Mouse (Mus musculus): ENCODE data around the gene Hus1. TPM values are rescaled to one million over a fixed set of nuclear protein-coding genes. Genes with fewer than 3 reads are reported as not detected.

Gene Hus1
- 17.1 and 17.6 TPM in 2 replicates for polyA plus RNA-seq (2016; fragmentation: Nextera tagmentation; extraction: Ambion mirVana)

GRCm38 (mm10) chr11:9010853-9011339 is at the start of gene Hus1:
Gene Hus1 (minus strand): TSS chr11:9011191.
- peak within 1 kb of the TSS; percentile 96 for H3K27ac ChIP-seq
- under 1% methylated on average over 43 of the region's 43 CpGs for WGBS
- H3K9ac ChIP-seq (replicated peaks): peak within 1 kb of the TSS; percentile 88
- peaks cover 9% of the 10 kb centered on the region for H3K4me1 ChIP-seq (replicated peaks)
- peak within 1 kb of the TSS; percentile 72 for H3K4me3 ChIP-seq (replicated peaks)
- H3K4me2 ChIP-seq: peak within 1 kb of the TSS; percentile 69
- peaks cover 9% of the 10 kb centered on the region; the same call in 1 of the 2 replicates for H3K27me3 ChIP-seq
- no peaks in the 10 kb centered on the region for H3K9me3 ChIP-seq
- peaks cover 19% of the 10 kb centered on the region for H3K36me3 ChIP-seq
- ATAC-seq (ENCODE audit: insufficient number of reproducible peaks, insufficient read depth, low FRiP score, low TSS enrichment, low read depth): peak; percentile 94

- no peaks in the 10 kb centered on the region for H3K9me3 ChIP-seq
- H3K9ac ChIP-seq (replicated peaks): no peak overlapping the region
- no peaks in the 10 kb centered on the region for H3K4me1 ChIP-seq (replicated peaks)
- H3K4me2 ChIP-seq: no peak overlapping the region
- no peak for ATAC-seq (ENCODE audit: insufficient number of reproducible peaks, insufficient read depth, low FRiP score, low TSS enrichment, low read depth)
- H3K27me3 ChIP-seq: no peaks in the 10 kb centered on the region; the same call in none of the 2 replicates
- no peak overlapping the region for H3K4me3 ChIP-seq (replicated peaks)
- H3K36me3 ChIP-seq: no peaks in the 10 kb centered on the region
- no peak overlapping the region for H3K27ac ChIP-seq
- WGBS: 30% methylated on average over 5 of the region's 5 CpGs
Observed at GRCm38 (mm10) chr11:9060484-9060883, 49.5 kb upstream of the Hus1 start.

DNA sequence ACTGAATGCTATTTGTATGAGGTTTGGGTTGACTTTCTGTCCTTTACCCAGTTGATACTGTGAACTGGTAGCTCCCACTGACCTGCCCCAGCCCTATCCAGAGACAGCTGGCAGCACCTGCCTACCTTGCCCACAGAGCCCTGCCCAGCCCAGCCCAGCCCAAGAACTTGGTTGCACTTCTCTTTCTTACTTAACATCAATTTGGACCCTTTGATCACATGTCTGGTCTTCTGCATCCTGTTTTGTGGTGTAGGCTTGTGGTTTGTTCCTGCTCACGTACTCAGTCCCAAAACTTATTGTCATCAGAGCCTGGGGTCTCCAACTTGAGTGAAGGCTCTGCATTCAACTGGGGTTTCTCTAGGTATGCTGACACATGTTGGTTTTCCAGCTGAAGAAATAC is 49.0 kb upstream of the Hus1 start:
- no peak overlapping the region for H3K4me3 ChIP-seq (replicated peaks)
- ATAC-seq (ENCODE audit: insufficient number of reproducible peaks, insufficient read depth, low FRiP score, low TSS enrichment, low read depth): no peak
- no peaks in the 10 kb centered on the region for H3K9me3 ChIP-seq
- no peak overlapping the region for H3K27ac ChIP-seq
- H3K27me3 ChIP-seq: no peaks in the 10 kb centered on the region; the same call in none of the 2 replicates
- 69% methylated on average over 1 of the region's 1 CpGs for WGBS
- no peak overlapping the region for H3K4me2 ChIP-seq
- H3K9ac ChIP-seq (replicated peaks): no peak overlapping the region
- H3K36me3 ChIP-seq: no peaks in the 10 kb centered on the region
- H3K4me1 ChIP-seq (replicated peaks): no peaks in the 10 kb centered on the region

- 91% methylated on average over 4 of the region's 4 CpGs for WGBS
- H3K9me3 ChIP-seq: no peaks in the 10 kb centered on the region
- H3K27ac ChIP-seq: no peak overlapping the region
- no peaks in the 10 kb centered on the region; the same call in 1 of the 2 replicates for H3K27me3 ChIP-seq
- H3K9ac ChIP-seq (replicated peaks): no peak overlapping the region
- H3K4me1 ChIP-seq (replicated peaks): no peaks in the 10 kb centered on the region
- H3K36me3 ChIP-seq: no peaks in the 10 kb centered on the region
- H3K4me3 ChIP-seq (replicated peaks): no peak overlapping the region
- no peak for ATAC-seq (ENCODE audit: insufficient number of reproducible peaks, insufficient read depth, low FRiP score, low TSS enrichment, low read depth)
- no peak overlapping the region for H3K4me2 ChIP-seq
Observed at GRCm38 (mm10) chr11:9057711-9058110, 46.7 kb upstream of the Hus1 start.

DNA sequence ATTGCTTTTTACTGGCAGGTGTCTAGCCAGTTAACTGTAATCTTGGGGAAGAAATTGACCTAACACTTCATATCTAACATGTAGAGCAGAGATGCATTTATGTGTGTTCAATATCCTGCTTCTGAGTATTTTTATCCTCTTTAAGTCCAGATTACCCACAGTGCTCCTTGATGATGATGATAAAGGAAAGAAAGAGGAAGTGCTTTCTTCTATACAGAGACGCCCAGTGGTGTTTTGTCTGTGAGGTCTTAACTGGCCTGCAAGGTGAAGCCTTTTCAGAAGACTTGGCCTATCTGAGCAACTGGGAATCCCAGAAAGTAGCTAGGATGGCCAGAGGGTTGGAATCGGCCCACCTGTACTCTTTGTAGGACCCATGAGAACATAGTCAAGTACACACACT is 45.9 kb upstream of the Hus1 start:
- H3K27ac ChIP-seq: no peak overlapping the region
- peaks cover 3% of the 10 kb centered on the region; the same call in 1 of the 2 replicates for H3K27me3 ChIP-seq
- no peak overlapping the region for H3K4me3 ChIP-seq (replicated peaks)
- 83% methylated on average over 2 of the region's 2 CpGs for WGBS
- H3K9me3 ChIP-seq: no peaks in the 10 kb centered on the region
- no peaks in the 10 kb centered on the region for H3K4me1 ChIP-seq (replicated peaks)
- no peaks in the 10 kb centered on the region for H3K36me3 ChIP-seq
- ATAC-seq (ENCODE audit: insufficient number of reproducible peaks, insufficient read depth, low FRiP score, low TSS enrichment, low read depth): no peak
- H3K4me2 ChIP-seq: no peak overlapping the region
- no peak overlapping the region for H3K9ac ChIP-seq (replicated peaks)

DNA sequence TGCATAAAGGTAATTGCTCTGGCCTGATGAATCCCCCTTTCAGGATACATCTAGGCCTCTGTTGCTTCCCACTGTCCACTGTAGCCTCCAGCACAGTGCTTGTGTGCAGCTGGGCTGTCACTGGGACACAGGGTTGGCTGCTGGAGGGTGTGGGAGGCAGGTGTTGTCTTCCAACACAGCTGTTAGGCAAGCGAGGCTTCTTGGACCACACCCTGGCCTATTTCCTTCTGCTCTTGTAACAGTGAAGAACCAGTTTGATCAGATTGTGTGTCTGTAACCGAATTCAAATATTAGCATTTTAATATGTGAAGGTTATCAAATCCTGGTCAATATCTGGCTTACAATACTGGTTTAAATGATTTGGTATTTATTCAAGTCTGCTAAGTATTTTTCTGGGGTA is 40.9 kb upstream of the Hus1 start:
- H3K27ac ChIP-seq: no peak overlapping the region
- H3K4me2 ChIP-seq: no peak overlapping the region
- no peak for ATAC-seq (ENCODE audit: insufficient number of reproducible peaks, insufficient read depth, low FRiP score, low TSS enrichment, low read depth)
- H3K36me3 ChIP-seq: no peaks in the 10 kb centered on the region
- no peak overlapping the region for H3K4me3 ChIP-seq (replicated peaks)
- H3K9ac ChIP-seq (replicated peaks): no peak overlapping the region
- H3K9me3 ChIP-seq: no peaks in the 10 kb centered on the region
- peaks cover 38% of the 10 kb centered on the region for H3K27me3 ChIP-seq
- H3K4me1 ChIP-seq (replicated peaks): peaks cover 6% of the 10 kb centered on the region; the same call in 1 of the 2 replicates
- 69% methylated on average over 2 of the region's 2 CpGs for WGBS

DNA sequence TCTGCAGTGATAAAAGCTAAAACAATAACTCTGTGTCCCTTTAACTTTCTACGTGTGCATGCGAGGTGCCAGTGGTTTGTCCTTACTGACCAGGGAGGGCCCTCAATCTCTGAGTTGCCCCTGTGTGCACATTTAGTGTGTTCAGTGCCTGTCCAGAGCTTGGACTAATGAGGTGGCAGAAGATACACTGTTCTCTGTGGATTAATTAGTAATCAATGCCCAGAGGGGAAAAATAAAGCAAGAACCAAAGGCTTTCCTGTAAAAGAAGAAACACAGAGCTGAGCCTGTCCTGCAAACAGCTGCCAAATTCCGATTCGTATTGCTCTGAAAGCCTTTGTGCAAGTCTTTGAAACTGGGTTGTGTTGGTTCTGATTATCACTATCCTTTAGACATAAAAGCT is 39.2 kb upstream of the Hus1 start:
- no peak overlapping the region for H3K4me3 ChIP-seq (replicated peaks)
- H3K9me3 ChIP-seq: no peaks in the 10 kb centered on the region
- H3K36me3 ChIP-seq: no peaks in the 10 kb centered on the region
- no peak overlapping the region for H3K9ac ChIP-seq (replicated peaks)
- peaks cover 38% of the 10 kb centered on the region for H3K27me3 ChIP-seq
- no peak for ATAC-seq (ENCODE audit: insufficient number of reproducible peaks, insufficient read depth, low FRiP score, low TSS enrichment, low read depth)
- 77% methylated on average over 4 of the region's 4 CpGs for WGBS
- no peak overlapping the region for H3K27ac ChIP-seq
- no peak overlapping the region for H3K4me2 ChIP-seq
- H3K4me1 ChIP-seq (replicated peaks): peaks cover 6% of the 10 kb centered on the region; the same call in 1 of the 2 replicates

DNA sequence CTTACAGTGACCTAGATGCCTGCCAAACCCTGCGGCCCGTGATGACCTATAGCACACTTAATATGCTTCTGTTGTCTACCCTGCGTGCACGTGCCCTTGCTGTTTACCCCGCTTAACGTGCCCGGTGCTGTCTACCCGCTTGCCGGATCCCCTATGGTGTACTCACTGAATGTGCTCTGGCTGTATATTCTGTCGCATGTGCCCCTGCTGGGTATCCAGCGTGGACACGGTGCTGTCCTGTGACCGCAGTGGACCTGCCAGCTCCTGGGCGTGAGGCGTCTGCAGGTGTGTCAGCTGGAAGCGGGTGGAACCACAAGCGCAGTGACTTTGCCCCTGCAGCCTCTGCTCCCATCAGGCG is 37.7 kb upstream of the Hus1 start, which contains the start of gene Sun3:
Sun3 (minus strand) TSS at position 289 of the 358 bp plus-strand sequence.
- Histone ChIP-seq H3K4me1 (replicated peaks) (peaks cover 6% of the 10 kb centered on the region; the same call in 1 of the 2 replicates), H3K9me3 (no peaks in the 10 kb centered on the region), H3K36me3 (no peaks in the 10 kb centered on the region), H3K9ac (replicated peaks) (peak within 1 kb of the TSS; percentile 42; the same call in 1 of the 2 replicates), H3K27ac (no peak within 1 kb of the TSS), H3K4me2 (peak within 1 kb of the TSS; percentile 88), H3K4me3 (replicated peaks) (peak within 1 kb of the TSS; percentile 51), H3K27me3 (peaks cover 38% of the 10 kb centered on the region)
- WGBS: under 1% methylated on average over 18 of the region's 18 CpGs
- no peak; the same call in 1 of the 2 replicates for ATAC-seq (ENCODE audit: insufficient number of reproducible peaks, insufficient read depth, low FRiP score, low TSS enrichment, low read depth)

DNA sequence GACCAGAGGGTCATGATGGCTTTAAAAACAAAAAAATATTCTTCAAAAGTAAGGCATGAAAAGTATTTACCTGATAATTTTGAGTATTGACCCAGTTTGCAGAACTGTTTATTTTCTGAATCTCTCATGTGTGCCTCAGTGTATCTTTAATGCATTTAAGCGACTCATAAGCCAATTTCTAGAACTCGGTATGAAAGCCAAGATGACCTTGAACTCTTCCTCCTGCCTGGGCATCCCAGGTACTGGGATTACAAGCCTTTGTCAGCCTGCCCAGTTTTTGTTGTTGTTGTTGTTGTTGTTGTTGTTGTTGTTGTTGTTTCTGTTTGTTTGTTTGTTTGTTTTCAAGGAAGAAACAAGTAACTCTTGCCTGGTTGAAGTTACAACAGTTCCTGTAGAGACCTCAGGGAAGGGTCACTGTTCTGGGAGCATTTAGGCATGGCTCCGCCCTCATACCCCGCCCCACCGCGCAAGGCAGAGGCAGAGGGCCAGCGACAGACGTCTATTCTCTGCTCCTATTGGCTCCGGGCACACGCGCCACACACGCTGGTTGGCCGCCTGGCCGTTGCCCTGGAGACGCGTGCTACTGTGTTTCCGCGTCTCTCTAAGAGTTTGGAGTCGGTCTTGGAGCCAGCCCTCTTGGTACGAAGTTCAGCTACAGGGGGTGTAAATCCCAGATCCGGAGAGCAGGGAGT is 37.2 kb upstream of the Hus1 start, which contains the start of gene Gm11992:
Gm11992 (plus strand) TSS at position 584 of the 692 bp plus-strand sequence.
- Histone ChIP-seq H3K27me3 (peaks cover 38% of the 10 kb centered on the region), H3K27ac (no peak within 1 kb of the TSS)
- ATAC-seq (ENCODE audit: insufficient number of reproducible peaks, insufficient read depth, low FRiP score, low TSS enrichment, low read depth): peak; percentile 100

GRCm38 (mm10) chr11:9047044-9047443 is 36.1 kb upstream of the Hus1 start:
- Histone ChIP-seq H3K4me2 (no peak overlapping the region), H3K36me3 (no peaks in the 10 kb centered on the region), H3K4me3 (replicated peaks) (no peak overlapping the region), H3K4me1 (replicated peaks) (peaks cover 6% of the 10 kb centered on the region; the same call in 1 of the 2 replicates), H3K9ac (replicated peaks) (no peak overlapping the region), H3K27me3 (peaks cover 35% of the 10 kb centered on the region), H3K9me3 (no peaks in the 10 kb centered on the region), H3K27ac (no peak overlapping the region)
- WGBS: 83% methylated on average over 5 of the region's 5 CpGs
- no peak for ATAC-seq (ENCODE audit: insufficient number of reproducible peaks, insufficient read depth, low FRiP score, low TSS enrichment, low read depth)

More for the DNA sequence above, 37.2 kb upstream of the Hus1 start, which contains the start of gene Gm11992:
- 5% methylated on average over 21 of the region's 21 CpGs for WGBS
- H3K36me3 ChIP-seq: no peaks in the 10 kb centered on the region
- H3K9ac ChIP-seq (replicated peaks): peak within 1 kb of the TSS; percentile 42; the same call in 1 of the 2 replicates
- no peaks in the 10 kb centered on the region for H3K9me3 ChIP-seq
- H3K4me2 ChIP-seq: peak within 1 kb of the TSS; percentile 88
- peaks cover 6% of the 10 kb centered on the region; the same call in 1 of the 2 replicates for H3K4me1 ChIP-seq (replicated peaks)
- peak within 1 kb of the TSS; percentile 51 for H3K4me3 ChIP-seq (replicated peaks)

- ATAC-seq (ENCODE audit: insufficient number of reproducible peaks, insufficient read depth, low FRiP score, low TSS enrichment, low read depth): no peak
- no peaks in the 10 kb centered on the region for H3K36me3 ChIP-seq
- H3K4me1 ChIP-seq (replicated peaks): peaks cover 6% of the 10 kb centered on the region; the same call in 1 of the 2 replicates
- no peak overlapping the region for H3K9ac ChIP-seq (replicated peaks)
- no peak overlapping the region for H3K4me3 ChIP-seq (replicated peaks)
- WGBS: 81% methylated on average over 2 of the region's 2 CpGs
- H3K27me3 ChIP-seq: peaks cover 31% of the 10 kb centered on the region
- no peaks in the 10 kb centered on the region for H3K9me3 ChIP-seq
- H3K4me2 ChIP-seq: no peak overlapping the region
- H3K27ac ChIP-seq: no peak overlapping the region
Observed at GRCm38 (mm10) chr11:9046546-9046945, 35.6 kb upstream of the Hus1 start.
